Mouse (Mus musculus) heart, adult 2 months (tissue): ENCODE measurements around the gene Apba1.

Source experiments
- CTCF ChIP-seq: fragments of 200-600 bp; IDR thresholded peaks from 2 replicates; pipeline ENCODE4 v1.8.1; 2022; ENCODE audit warnings: antibody characterized with exemption, mild to moderate bottlenecking, moderate library complexity
- EP300 ChIP-seq: fragments of 200-500 bp; IDR thresholded peaks from 2 replicates; pipeline ENCODE4 v1.6.1; 2011; ENCODE audit warnings: low read depth, low read length, control low read depth; ENCODE audit not compliant: insufficient read depth
- POLR2A ChIP-seq: fragments of 200-500 bp; IDR thresholded peaks from 2 replicates; pipeline ENCODE4 v1.6.1; 2011; ENCODE audit warnings: mild to moderate bottlenecking, low read depth, low read length, control low read depth; ENCODE audit not compliant: insufficient read depth

- TF ChIP-seq CTCF, result no peak
- TF ChIP-seq EP300, result no peak
- TF ChIP-seq POLR2A, result no peak
Observed at GRCm38 (mm10) chr19:23942886-23943285, 184.2 kb downstream of the Apba1 start.
